Mouse (Mus musculus) lung, embryonic 16.5 days (tissue): ENCODE data around the gene Alk. TPM values are rescaled to one million over a fixed set of nuclear protein-coding genes. Genes with fewer than 3 reads are reported as not detected.

Source experiments
- ATAC-seq: fragments of 200-750 bp; cut with Nextera tagmentation; 2 replicates; pipeline ENCODE4 v1.8.0; 2017; ENCODE audit warnings: low read depth, mild to moderate bottlenecking, moderate library complexity
- H3K27ac ChIP-seq: fragments of 300-500 bp; sonication (generic); 2 replicates; pipeline ENCODE4 v1.5.1; 2014; ENCODE audit warnings: mild to moderate bottlenecking, control low read depth, low read length
- H3K27me3 ChIP-seq: fragments of 300-500 bp; sonication (generic); 2 replicates; pipeline ENCODE4 v1.6.1; 2014; ENCODE audit warnings: low read depth, low read length, mixed read lengths; ENCODE audit not compliant: control insufficient read depth, insufficient read depth
- H3K36me3 ChIP-seq: fragments of 300-500 bp; sonication (generic); 2 replicates; pipeline ENCODE4 v1.6.1; 2014; ENCODE audit warnings: low read length; ENCODE audit not compliant: control insufficient read depth, insufficient read depth
- H3K4me1 ChIP-seq: fragments of 300-500 bp; sonication (generic); replicated peaks from 2 replicates; pipeline ENCODE4 v1.6.1; 2014; ENCODE audit warnings: low read length, mixed read lengths; ENCODE audit not compliant: control insufficient read depth, insufficient read depth
- H3K4me2 ChIP-seq: fragments of 300-500 bp; sonication (generic); 2 replicates; pipeline ENCODE4 v1.6.1; 2014; ENCODE audit warnings: low read depth, low read length, control low read depth
- H3K4me3 ChIP-seq: fragments of 300-500 bp; sonication (generic); 2 replicates; pipeline ENCODE4 v1.5.1; 2014; ENCODE audit warnings: mild to moderate bottlenecking, low read length, control low read depth
- H3K9ac ChIP-seq: fragments of 300-500 bp; sonication (generic); 2 replicates; pipeline ENCODE4 v1.6.1; 2014; ENCODE audit warnings: low read length, control low read depth
- H3K9me3 ChIP-seq: fragments of 300-500 bp; sonication (generic); 2 replicates; pipeline ENCODE4 v1.6.1; 2016; ENCODE audit warnings: low read length; ENCODE audit not compliant: control insufficient read depth
- WGBS: fragments of 180-500 bp; shearing (Covaris S2); extraction: QIAGEN DNeasy Blood & Tissue Kit; methylation state at CpG from one replicate; pipeline ENCODE4 v1.1.7; 2014; 5-methylcytosine and 5-hydroxymethylcytosine counted together
- polyA plus RNA-seq: library from polyadenylated mRNA; unstranded; fragments of >200 nt; fragmentation: Nextera tagmentation; extraction: Ambion mirVana; gene quantifications from 2 replicates; pipeline ENCODE4 v1.2.1, GENCODE M21; 2015

Gene Alk
- polyA plus RNA-seq, 1 experiment from 2014 or later: not detected

GRCm38 (mm10) chr17:72115271-72115944 lies 489.0 kb downstream of the Alk start:
- no peak overlapping the region for H3K4me3 ChIP-seq
- H3K36me3 ChIP-seq: no peaks in the 10 kb centered on the region
- no peaks in the 10 kb centered on the region for H3K9me3 ChIP-seq
- H3K9ac ChIP-seq: no peak overlapping the region
- H3K4me1 ChIP-seq: no peaks in the 10 kb centered on the region
- no peaks in the 10 kb centered on the region for H3K27me3 ChIP-seq
- H3K4me2 ChIP-seq: no peak overlapping the region
- ATAC-seq: no peak
- no peak overlapping the region for H3K27ac ChIP-seq
- WGBS: 42% methylated on average over 12 of the region's 12 CpGs

GRCm38 (mm10) chr17:72112004-72112403 lies 492.4 kb downstream of the Alk start:
- no peak for ATAC-seq

GRCm38 (mm10) chr17:72111528-72111927 lies 492.9 kb downstream of the Alk start:
- no peaks in the 10 kb centered on the region for H3K27me3 ChIP-seq
- WGBS: 84% methylated on average over 4 of the region's 4 CpGs

More at GRCm38 (mm10) chr17:72112004-72112403, 492.4 kb downstream of the Alk start:
- Histone ChIP-seq H3K36me3 (no peaks in the 10 kb centered on the region), H3K4me1 (no peaks in the 10 kb centered on the region), H3K4me2 (no peak overlapping the region), H3K27ac (no peak overlapping the region), H3K9ac (no peak overlapping the region), H3K4me3 (no peak overlapping the region), H3K27me3 (no peaks in the 10 kb centered on the region), H3K9me3 (no peaks in the 10 kb centered on the region)

GRCm38 (mm10) chr17:72087261-72087703 lies 517.1 kb downstream of the Alk start:
- ATAC-seq: no peak
- no peak overlapping the region for H3K9ac ChIP-seq
- H3K4me1 ChIP-seq: no peaks in the 10 kb centered on the region
- H3K36me3 ChIP-seq: no peaks in the 10 kb centered on the region
- no peaks in the 10 kb centered on the region for H3K9me3 ChIP-seq
- H3K27ac ChIP-seq: no peak overlapping the region
- WGBS: 81% methylated on average over 12 of the region's 12 CpGs
- H3K4me3 ChIP-seq: no peak overlapping the region
- no peaks in the 10 kb centered on the region for H3K27me3 ChIP-seq
- H3K4me2 ChIP-seq: no peak overlapping the region

More at GRCm38 (mm10) chr17:72111528-72111927, 492.9 kb downstream of the Alk start:
- H3K4me3 ChIP-seq: no peak overlapping the region
- H3K27ac ChIP-seq: no peak overlapping the region
- no peak overlapping the region for H3K9ac ChIP-seq
- H3K4me1 ChIP-seq: no peaks in the 10 kb centered on the region
- no peak overlapping the region for H3K4me2 ChIP-seq
- ATAC-seq: no peak
- H3K9me3 ChIP-seq: no peaks in the 10 kb centered on the region
- H3K36me3 ChIP-seq: no peaks in the 10 kb centered on the region

- Histone ChIP-seq H3K4me3 (no peak overlapping the region), H3K9ac (no peak overlapping the region), H3K27me3 (no peaks in the 10 kb centered on the region), H3K36me3 (no peaks in the 10 kb centered on the region), H3K27ac (no peak overlapping the region), H3K4me1 (peaks cover 4% of the 10 kb centered on the region), H3K4me2 (no peak overlapping the region), H3K9me3 (no peaks in the 10 kb centered on the region)
- no peak for ATAC-seq
- 72% methylated on average over 2 of the region's 2 CpGs for WGBS
Observed at GRCm38 (mm10) chr17:72081396-72081795, 523.0 kb downstream of the Alk start.

- Histone ChIP-seq H3K27me3 (no peaks in the 10 kb centered on the region), H3K27ac (no peak overlapping the region), H3K9ac (no peak overlapping the region), H3K36me3 (no peaks in the 10 kb centered on the region), H3K4me1 (peaks cover 6% of the 10 kb centered on the region), H3K4me2 (0 out of 2 replicates have a peak overlapping the region, but pooled peaks have one; percentile 11), H3K4me3 (no peak overlapping the region), H3K9me3 (no peaks in the 10 kb centered on the region)
- ATAC-seq: peak; percentile 74; the same call in 1 of the 2 replicates
- 6% methylated on average over 12 of the region's 12 CpGs for WGBS
Observed at GRCm38 (mm10) chr17:72076306-72076921, 528.0 kb downstream of the Alk start.

DNA sequence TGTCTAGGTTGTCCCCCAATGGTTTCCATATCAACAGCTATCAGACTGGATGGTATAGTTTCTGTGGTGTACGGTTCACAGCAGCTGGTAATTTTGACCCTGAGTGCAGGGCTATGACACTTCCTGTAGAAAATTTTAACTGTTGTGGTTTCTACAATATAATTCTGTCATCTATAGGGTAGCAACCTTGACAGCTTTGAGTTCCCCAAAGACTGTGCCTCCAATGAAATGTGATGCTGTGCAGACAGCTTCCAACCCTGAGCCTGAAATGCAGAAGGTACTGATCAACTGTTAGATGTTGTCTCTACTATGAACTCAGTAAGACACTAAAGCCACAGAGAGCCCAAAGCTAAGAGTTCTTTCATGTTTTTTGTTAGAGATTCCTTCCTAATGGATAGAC lies 532.6 kb downstream of the Alk start:
- Histone ChIP-seq H3K9ac (no peak overlapping the region), H3K27me3 (no peaks in the 10 kb centered on the region), H3K4me2 (no peak overlapping the region), H3K9me3 (no peaks in the 10 kb centered on the region), H3K4me1 (peaks cover 9% of the 10 kb centered on the region), H3K27ac (no peak overlapping the region), H3K4me3 (no peak overlapping the region), H3K36me3 (no peaks in the 10 kb centered on the region)
- 46% methylated on average over 1 of the region's 1 CpGs for WGBS
- ATAC-seq: no peak

GRCm38 (mm10) chr17:72068176-72068575 lies 536.3 kb downstream of the Alk start:
- H3K27me3 ChIP-seq: no peaks in the 10 kb centered on the region
- 30% methylated on average over 6 of the region's 6 CpGs for WGBS
- H3K4me1 ChIP-seq: peaks cover 3% of the 10 kb centered on the region; the same call in 1 of the 2 replicates
- peak; percentile 60 for ATAC-seq
- no peak overlapping the region for H3K27ac ChIP-seq
- H3K4me2 ChIP-seq: no peak overlapping the region
- no peak overlapping the region for H3K9ac ChIP-seq
- H3K36me3 ChIP-seq: no peaks in the 10 kb centered on the region
- H3K9me3 ChIP-seq: no peaks in the 10 kb centered on the region
- H3K4me3 ChIP-seq: no peak overlapping the region

- no peaks in the 10 kb centered on the region; the same call in 1 of the 2 replicates for H3K4me1 ChIP-seq
- no peak for ATAC-seq
- 85% methylated on average over 3 of the region's 3 CpGs for WGBS
Observed at GRCm38 (mm10) chr17:72062978-72063377, 541.4 kb downstream of the Alk start.

More at GRCm38 (mm10) chr17:72062978-72063377, 541.4 kb downstream of the Alk start:
- Histone ChIP-seq H3K36me3 (no peaks in the 10 kb centered on the region), H3K9me3 (no peaks in the 10 kb centered on the region), H3K27me3 (no peaks in the 10 kb centered on the region), H3K27ac (no peak overlapping the region), H3K9ac (no peak overlapping the region), H3K4me3 (no peak overlapping the region), H3K4me2 (no peak overlapping the region)
